Mouse (Mus musculus) megakaryocyte, embryonic 14.5 days (primary cell): ENCODE data around the gene Sucla2.

Experiments
- FLI1 ChIP-seq: IDR thresholded peaks from 2 replicates; pipeline ENCODE4 v1.6.1; 2012; ENCODE audit warnings: low read length, inconsistent platforms, mixed read lengths
- GATA1 ChIP-seq: IDR thresholded peaks from 3 replicates; pipeline ENCODE4 v1.6.1; 2012; ENCODE audit warnings: mixed read lengths, low read length, inconsistent platforms, borderline replicate concordance

- TF ChIP-seq GATA1 (no peak), FLI1 (no peak)
Measured at GRCm38 (mm10) chr14:73622988-73623387, 97.9 kb downstream of the Sucla2 start.
